Mouse (Mus musculus) heart, adult 2 months (tissue): ENCODE data around the gene Slc2a2.

ENCODE experiments used
- CTCF ChIP-seq: fragments of 200-600 bp; IDR thresholded peaks from 2 replicates; pipeline ENCODE4 v1.8.1; 2022; ENCODE audit warnings: antibody characterized with exemption, mild to moderate bottlenecking, moderate library complexity
- POLR2A ChIP-seq: fragments of 200-500 bp; IDR thresholded peaks from 2 replicates; pipeline ENCODE4 v1.6.1; 2011; ENCODE audit warnings: mild to moderate bottlenecking, low read depth, low read length, control low read depth; ENCODE audit not compliant: insufficient read depth

GRCm38 (mm10) chr3:28685510-28685909 is 12.2 kb upstream of the Slc2a2 start:
- no peak for TF ChIP-seq POLR2A
- no peak for TF ChIP-seq CTCF
